ENCODE assay signal across 34 mouse cellular contexts in the genomic region with DNA sequence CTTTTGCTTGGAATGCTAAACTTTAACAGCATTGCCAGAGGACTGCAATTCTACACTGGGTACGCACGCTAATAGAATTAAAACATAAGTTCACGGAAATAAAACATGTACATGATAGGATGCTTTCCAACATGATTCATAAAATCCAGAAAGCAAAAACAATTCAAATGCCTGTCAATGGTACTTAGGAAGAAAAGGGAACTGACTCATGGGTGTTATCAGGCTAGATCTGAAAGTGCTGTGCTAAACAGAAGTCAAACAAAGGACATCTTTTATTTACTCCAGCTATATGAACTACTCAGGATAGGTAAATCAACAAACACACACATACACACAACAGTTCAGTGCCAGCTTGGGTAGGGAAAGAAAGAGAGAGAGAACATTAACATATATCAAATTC.
"Had no signal": no experiment of that assay in that cellular context is flagged by ENCODE, and none has a peak within 500 bp of the region (broad histone marks: within the 10 kb centered on the region; RNA-seq: fewer than 3 reads in every experiment).

No protein-coding gene starts in this region.

- ATAC-seq: hindbrain, embryonic 16.5 days; hindbrain, postnatal 0 days; inflammation-experienced regulatory T-cells, adult 6 months; intestine, embryonic 15.5 days; intestine, embryonic 16.5 days; intestine, postnatal 0 days had no signal

- H3K4me2 ChIP-seq: heart, embryonic 11.5 days; heart, embryonic 12.5 days; heart, embryonic 13.5 days; heart, embryonic 15.5 days; hindbrain, embryonic 12.5 days; hindbrain, embryonic 13.5 days; hindbrain, embryonic 14.5 days; hindbrain, embryonic 15.5 days; intestine, embryonic 15.5 days had no signal

- H3K4me1 ChIP-seq: hindbrain, embryonic 10.5 days; hindbrain, embryonic 12.5 days; hindbrain, embryonic 13.5 days; hindbrain, embryonic 15.5 days; intestine, embryonic 15.5 days had no signal

- H3K27ac ChIP-seq: heart, embryonic 13.5 days; hindbrain, embryonic 10.5 days; hindbrain, embryonic 12.5 days; hindbrain, embryonic 13.5 days; hindbrain, embryonic 14.5 days; hindbrain, embryonic 15.5 days; hindbrain, postnatal 0 days; intestine, embryonic 15.5 days; kidney, postnatal 0 days; layer of hippocampus, adult 2 months; left cerebral cortex, adult 2 months had no signal

- DNase-seq: heart, postnatal 10 days; heart, postnatal 14 days; heart, postnatal 36 days; heart, postnatal 4 days; kidney, adult 11 months; kidney, adult 18-20 months; kidney, adult 2 months; kidney, adult 8-10 months; kidney, adult 9 months; kidney, postnatal 10 days; kidney, postnatal 14 days; kidney, postnatal 25 days; kidney, postnatal 36 days; kidney, postnatal 4 days; layer of hippocampus, adult 9-11 months; layer of hippocampus, postnatal 36 days had no signal

- H3K9ac ChIP-seq: heart, embryonic 12.5 days; heart, embryonic 13.5 days; heart, embryonic 15.5 days; hindbrain, embryonic 12.5 days; hindbrain, embryonic 13.5 days; hindbrain, embryonic 14.5 days; hindbrain, embryonic 15.5 days; intestine, embryonic 15.5 days had no signal

- H3K9me3 ChIP-seq: heart, embryonic 12.5 days; heart, embryonic 13.5 days; heart, embryonic 15.5 days; hindbrain, embryonic 10.5 days; hindbrain, embryonic 12.5 days; hindbrain, embryonic 13.5 days; hindbrain, embryonic 15.5 days; intestine, embryonic 15.5 days had no signal

- H3K27me3 ChIP-seq: heart, embryonic 12.5 days; heart, embryonic 13.5 days; heart, embryonic 15.5 days; hindbrain, embryonic 12.5 days; hindbrain, embryonic 13.5 days; hindbrain, embryonic 15.5 days; intestine, embryonic 15.5 days had no signal

- H3K4me3 ChIP-seq: heart, embryonic 12.5 days; heart, embryonic 13.5 days; heart, embryonic 15.5 days; hindbrain, embryonic 10.5 days; hindbrain, embryonic 12.5 days; hindbrain, embryonic 13.5 days; hindbrain, embryonic 15.5 days; intestine, embryonic 15.5 days; layer of hippocampus, adult 2 months; left cerebral cortex, adult 2 months had no signal
